Mouse (Mus musculus): ENCODE results near the gene Otos.

Gene Otos

GRCm38 (mm10) chr1:92611008-92611407, 37.6 kb downstream of the Otos start:
- no peak for DNase-seq (ENCODE audit: low read depth, low spot score)

DNA sequence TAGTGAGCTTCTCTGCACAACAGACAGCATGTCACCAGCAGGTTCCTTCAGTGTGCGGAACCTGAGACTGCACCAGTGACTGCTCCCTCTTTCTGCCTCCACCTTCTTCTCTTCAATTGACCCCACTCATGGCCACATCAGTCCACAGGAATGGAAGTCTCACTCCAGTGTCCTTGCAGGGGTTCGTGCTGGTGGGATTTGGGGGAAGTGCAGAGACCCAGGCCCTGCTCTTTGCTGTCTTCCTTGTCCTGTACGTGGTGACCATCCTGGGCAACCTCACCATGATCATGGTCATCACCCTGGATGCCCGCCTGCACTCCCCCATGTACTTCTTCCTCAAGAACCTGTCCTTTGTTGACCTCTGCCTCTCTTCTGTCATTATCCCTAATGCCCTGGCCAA, 40.9 kb downstream of the Otos start:
- DNase-seq (ENCODE audit: low read depth, low spot score), result no peak

DNA sequence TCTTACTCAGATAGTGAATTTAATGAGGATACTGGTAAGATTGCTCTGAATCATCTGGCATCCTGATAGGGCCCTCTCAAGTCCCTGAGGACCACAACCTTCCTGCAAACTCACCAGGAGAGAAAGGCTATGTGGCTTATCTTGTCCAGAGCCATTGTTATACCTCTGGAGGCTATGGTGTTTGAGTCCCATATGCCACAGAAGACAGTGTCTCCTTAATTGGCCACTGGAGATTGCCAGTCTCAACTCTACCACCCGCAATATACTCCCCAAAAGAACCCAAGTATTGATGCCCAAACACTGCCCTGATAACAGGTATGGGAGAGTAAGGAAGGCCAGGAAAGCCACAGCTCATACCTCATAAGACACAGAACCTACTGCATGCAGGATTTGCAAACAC, 43.2 kb downstream of the Otos start, which contains the start of gene Olfr1410:
Gene Olfr1410, plus strand, starts transcription at position 301 of the 400 bp plus-strand sequence.
- no peak for DNase-seq (ENCODE audit: low read depth, low spot score)

DNA sequence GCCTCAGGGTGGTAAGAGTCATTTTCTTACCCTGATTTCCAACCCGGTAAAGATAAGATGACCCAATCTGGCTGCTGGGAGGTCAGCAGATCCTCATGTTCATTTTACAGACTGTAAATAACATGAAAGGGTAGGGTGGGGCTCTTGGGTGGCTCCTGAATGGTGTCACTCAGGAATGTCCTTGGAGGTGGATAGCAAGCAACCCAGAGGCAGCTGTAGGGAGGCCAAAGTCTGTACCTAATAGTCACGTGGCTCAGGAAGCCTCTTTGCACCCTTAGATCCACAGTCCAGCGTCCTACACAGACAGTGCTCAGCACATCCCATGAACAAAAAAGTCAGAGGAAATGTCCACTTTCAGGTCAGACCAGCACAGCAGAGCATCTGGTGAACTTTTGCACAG, 52.6 kb downstream of the Otos start:
- DNase-seq (ENCODE audit: low read depth, low spot score), result no peak

Measured in c-Kit-negative CD71-positive TER-119-positive erythroid progenitor cells, embryonic 14.5 days (primary cell).